Mouse (Mus musculus) layer of hippocampus, adult 2 months (tissue): ENCODE results near the gene H2-M10.3. TPM values are rescaled to one million over a fixed set of nuclear protein-coding genes. Genes with fewer than 3 reads are reported as not detected.
A peak's percentile ranks its signal among the peaks of the same experiment; 100 is the strongest.
"Not testable (repeated sequence)": the region's sequence is repeated elsewhere in the genome, so short reads cannot be mapped to it uniquely, and the experiment has no call there.

Experiments used
- DNase-seq, 2 experiments: peaks; one replicate each; pipeline ENCODE4 v3.0.0; 2022; ENCODE audit warnings: low spot score in 2 of 2
- H3K27ac ChIP-seq: fragments of 200-600 bp; 2 replicates; pipeline ENCODE4 v1.8.1; 2022
- H3K4me3 ChIP-seq: fragments of 200-600 bp; 2 replicates; pipeline ENCODE4 v1.8.1; 2022; ENCODE audit warnings: mild to moderate bottlenecking
- CTCF ChIP-seq: fragments of 200-600 bp; conservative IDR thresholded peaks from 2 replicates; pipeline ENCODE4 v1.8.1; 2022; ENCODE audit warnings: antibody characterized with exemption, mild to moderate bottlenecking, moderate library complexity
- long read RNA-seq, 2 experiments: library from polyadenylated mRNA; stranded (forward); transcript quantifications; one replicate each; pipeline ENCODE4 v2.0.0; 2021; ENCODE audit warnings: borderline mapping rate in 2 of 2
- total RNA-seq, 2 experiments: library from RNA; stranded (reverse); gene quantifications; 2 replicates each; pipeline ENCODE4 v1.2.3; 2021

The H2-M10.3 gene
- total RNA-seq = not detected
- long read RNA-seq, experiment 1 = 0 reads
- long read RNA-seq, experiment 2 = 0 reads

- not testable (repeated sequence) for DNase-seq
Measured at GRCm38 (mm10) chr17:36368317-36368716, at the start of gene H2-M10.3. Gene H2-M10.3 (minus strand): TSS chr17:36368417.

GRCm38 (mm10) chr17:36417416-36417815 is 49.2 kb upstream of the H2-M10.3 start:
- TF ChIP-seq CTCF = no peak
- Histone ChIP-seq H3K27ac (no peak overlapping the region), H3K4me3 (no peak overlapping the region)
- DNase-seq = no peak

More at GRCm38 (mm10) chr17:36368317-36368716, at the start of gene H2-M10.3:
- H3K4me3 ChIP-seq, H3K27ac ChIP-seq: not testable (repeated sequence)

- Histone ChIP-seq H3K27ac (no peak overlapping the region), H3K4me3 (no peak overlapping the region)
- no peak for TF ChIP-seq CTCF
- DNase-seq = no peak
Measured at GRCm38 (mm10) chr17:36415407-36415806, 47.2 kb upstream of the H2-M10.3 start.

- no peak for TF ChIP-seq CTCF
- H3K4me3 ChIP-seq = no peak overlapping the region
- no peak overlapping the region for H3K27ac ChIP-seq
- DNase-seq = no peak
Measured at GRCm38 (mm10) chr17:36414361-36414760, 46.1 kb upstream of the H2-M10.3 start.

- TF ChIP-seq CTCF = no peak
- Histone ChIP-seq H3K27ac (no peak overlapping the region), H3K4me3 (no peak overlapping the region)
- DNase-seq = no peak
Measured at GRCm38 (mm10) chr17:36389907-36390306, 21.7 kb upstream of the H2-M10.3 start.

- H3K27ac ChIP-seq, DNase-seq, H3K4me3 ChIP-seq: not testable (repeated sequence)
Measured at GRCm38 (mm10) chr17:36362404-36362803, 5.8 kb downstream of the H2-M10.3 start.

- not testable (repeated sequence) for H3K27ac ChIP-seq, H3K4me3 ChIP-seq
- TF ChIP-seq CTCF = peak; percentile 95
- DNase-seq = peak; percentile 23 to 62
Measured at GRCm38 (mm10) chr17:36357512-36357911, 10.7 kb downstream of the H2-M10.3 start.

- H3K27ac ChIP-seq = no peak overlapping the region
- DNase-seq = no peak
- H3K4me3 ChIP-seq = no peak overlapping the region
- TF ChIP-seq CTCF = no peak
Measured at GRCm38 (mm10) chr17:36355763-36356162, 12.5 kb downstream of the H2-M10.3 start.

- not testable (repeated sequence) for H3K4me3 ChIP-seq, H3K27ac ChIP-seq
- TF ChIP-seq CTCF = peak; percentile 83
- DNase-seq = peak; percentile 71 to 74
Measured at GRCm38 (mm10) chr17:36355343-36355742, 12.9 kb downstream of the H2-M10.3 start.

- DNase-seq = no peak
- no peak for TF ChIP-seq CTCF
- no peak within 1 kb of the TSS for H3K27ac ChIP-seq
- no peak within 1 kb of the TSS for H3K4me3 ChIP-seq
Measured at GRCm38 (mm10) chr17:36326055-36326454, 42.2 kb downstream of the H2-M10.3 start, which contains the start of gene H2-M10.1. Gene H2-M10.1 (minus strand): TSS chr17:36326155.

- Histone ChIP-seq H3K27ac (peak overlapping the region; percentile 93), H3K4me3 (peak overlapping the region; percentile 85)
- no peak for TF ChIP-seq CTCF
- DNase-seq = no peak
Measured at GRCm38 (mm10) chr17:36315689-36316253, 52.4 kb downstream of the H2-M10.3 start.

GRCm38 (mm10) chr17:36315041-36315688 is 53.1 kb downstream of the H2-M10.3 start:
- Histone ChIP-seq H3K4me3 (peak overlapping the region; percentile 85), H3K27ac (peak overlapping the region; percentile 93)
- DNase-seq = peak; percentile 70 to 75
- TF ChIP-seq CTCF = no peak

Other genes starting within 250 kb of the H2-M10.3 start
- gene Gm19684, start 246.7 kb downstream of the H2-M10.3 start, total RNA-seq = under 1 TPM in 1 of 2 experiments, not detected in 1; 0.29 TPM
- not detected for gene Gm7030, start 239.0 kb downstream of the H2-M10.3 start, total RNA-seq
- gene Gm8909, start 199.9 kb downstream of the H2-M10.3 start, total RNA-seq = not detected
- gene H2-T3, start 178.1 kb downstream of the H2-M10.3 start, total RNA-seq = not detected
- 10 to 100 TPM; 43.6 to 44.1 TPM for gene Rpp21, start 110.3 kb downstream of the H2-M10.3 start, total RNA-seq
- gene Trim39, start 96.2 kb downstream of the H2-M10.3 start, total RNA-seq = 10 to 100 TPM; 23.6 to 25.3 TPM
- not detected for gene H2-M10.2, start 81.9 kb downstream of the H2-M10.3 start, total RNA-seq
- gene H2-M10.1, start 42.3 kb downstream of the H2-M10.3 start, total RNA-seq = not detected
- not detected for gene H2-M10.4, start 93.9 kb upstream of the H2-M10.3 start, total RNA-seq
- gene H2-M11, start 178.7 kb upstream of the H2-M10.3 start, total RNA-seq = not detected